Mouse (Mus musculus) midbrain, embryonic 12.5 days (tissue): ENCODE measurements around the gene D430041D05Rik. TPM values are rescaled to one million over a fixed set of nuclear protein-coding genes. Genes with fewer than 3 reads are reported as not detected.

ENCODE experiments used
- ATAC-seq: fragments of 200-750 bp; cut with Nextera tagmentation; 2 replicates; pipeline ENCODE4 v1.8.0; 2017; ENCODE audit warnings: low read depth, moderate TSS enrichment, moderate library complexity; ENCODE audit not compliant: low FRiP score
- H3K27ac ChIP-seq: fragments of 300-500 bp; sonication (generic); replicated peaks from 2 replicates; pipeline ENCODE4 v1.5.1; 2016; ENCODE audit warnings: mild to moderate bottlenecking
- H3K27me3 ChIP-seq: fragments of 300-500 bp; sonication (generic); 2 replicates; pipeline ENCODE4 v1.6.1; 2016; ENCODE audit warnings: mild to moderate bottlenecking
- H3K36me3 ChIP-seq: fragments of 300-500 bp; sonication (generic); 2 replicates; pipeline ENCODE4 v1.6.1; 2016
- H3K4me1 ChIP-seq: fragments of 300-500 bp; sonication (generic); 2 replicates; pipeline ENCODE4 v1.6.1; 2016
- H3K4me2 ChIP-seq: fragments of 300-500 bp; sonication (generic); replicated peaks from 2 replicates; pipeline ENCODE4 v1.6.1; 2016; ENCODE audit warnings: mild to moderate bottlenecking, moderate library complexity
- H3K4me3 ChIP-seq: fragments of 300-500 bp; sonication (generic); 2 replicates; pipeline ENCODE4 v1.5.1; 2016; ENCODE audit warnings: mild to moderate bottlenecking
- H3K9ac ChIP-seq: fragments of 300-500 bp; sonication (generic); replicated peaks from 2 replicates; pipeline ENCODE4 v1.6.1; 2016; ENCODE audit warnings: mild to moderate bottlenecking, moderate library complexity
- H3K9me3 ChIP-seq: fragments of 300-500 bp; sonication (generic); 2 replicates; pipeline ENCODE4 v1.6.1; 2016; ENCODE audit warnings: mild to moderate bottlenecking
- WGBS: fragments of 180-500 bp; shearing (Covaris S2); methylation state at CpG from one replicate; pipeline ENCODE4 v1.1.7; 2016; 5-methylcytosine and 5-hydroxymethylcytosine counted together
- polyA plus RNA-seq: library from polyadenylated mRNA; unstranded; fragments of >200 nt; fragmentation: Nextera tagmentation; extraction: Ambion mirVana; gene quantifications from 2 replicates; pipeline ENCODE4 v1.2.1, GENCODE M21; 2016

D430041D05Rik gene
- polyA plus RNA-seq, 1 experiment from 2014 or later, result 3.2 TPM

DNA sequence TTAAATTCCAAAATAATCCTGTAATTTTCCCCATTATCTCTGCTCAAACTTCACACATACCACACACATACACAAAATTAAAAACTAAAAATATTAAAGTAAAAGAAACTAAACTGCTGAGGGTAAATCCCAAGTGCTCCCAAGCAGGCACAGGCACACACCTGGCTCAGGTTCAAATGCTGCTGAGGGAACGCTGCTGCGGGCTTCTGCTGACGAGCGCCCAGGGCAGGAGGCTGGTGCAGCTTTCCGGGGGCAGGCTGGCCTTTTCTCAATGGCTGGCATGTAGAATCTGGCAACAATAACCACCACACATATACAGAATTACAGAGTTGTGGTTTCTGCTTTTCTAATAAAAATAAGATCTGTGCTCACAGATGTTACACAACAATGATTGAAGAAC, 19.8 kb upstream of the D430041D05Rik start:
- no peak overlapping the region for H3K4me2 ChIP-seq
- no peak overlapping the region for H3K9ac ChIP-seq
- no peak overlapping the region for H3K27ac ChIP-seq
- H3K9me3 ChIP-seq, result no peaks in the 10 kb centered on the region
- 93% methylated on average over 5 of the region's 5 CpGs for WGBS
- ATAC-seq, result no peak
- H3K27me3 ChIP-seq, result no peaks in the 10 kb centered on the region
- no peaks in the 10 kb centered on the region for H3K4me1 ChIP-seq
- no peak overlapping the region for H3K4me3 ChIP-seq
- peaks cover 51% of the 10 kb centered on the region for H3K36me3 ChIP-seq

GRCm38 (mm10) chr2:104426112-104426511, 15.3 kb upstream of the D430041D05Rik start:
- H3K27ac ChIP-seq, result no peak overlapping the region
- no peak overlapping the region for H3K9ac ChIP-seq
- no peak overlapping the region for H3K4me2 ChIP-seq
- no peak for ATAC-seq
- H3K27me3 ChIP-seq, result no peaks in the 10 kb centered on the region
- H3K36me3 ChIP-seq, result peaks cover 20% of the 10 kb centered on the region
- no peaks in the 10 kb centered on the region for H3K4me1 ChIP-seq
- H3K9me3 ChIP-seq, result no peaks in the 10 kb centered on the region
- H3K4me3 ChIP-seq, result no peak overlapping the region
- WGBS, result 88% methylated on average over 3 of the region's 3 CpGs

- Histone ChIP-seq H3K4me2 (no peak overlapping the region), H3K27ac (no peak overlapping the region), H3K36me3 (no peaks in the 10 kb centered on the region), H3K9ac (no peak overlapping the region), H3K4me3 (no peak overlapping the region), H3K27me3 (no peaks in the 10 kb centered on the region), H3K4me1 (no peaks in the 10 kb centered on the region), H3K9me3 (no peaks in the 10 kb centered on the region)
- WGBS, result 4% methylated on average over 1 of the region's 1 CpGs
- peak; percentile 47; the same call in 1 of the 2 replicates for ATAC-seq
Measured at GRCm38 (mm10) chr2:104422230-104422629, 11.4 kb upstream of the D430041D05Rik start.

- no peak overlapping the region for H3K4me3 ChIP-seq
- ATAC-seq, result no peak
- no peaks in the 10 kb centered on the region for H3K9me3 ChIP-seq
- H3K9ac ChIP-seq, result no peak overlapping the region
- WGBS, result 84% methylated on average over 4 of the region's 4 CpGs
- no peaks in the 10 kb centered on the region for H3K4me1 ChIP-seq
- H3K4me2 ChIP-seq, result no peak overlapping the region
- H3K27ac ChIP-seq, result no peak overlapping the region
- H3K36me3 ChIP-seq, result no peaks in the 10 kb centered on the region
- H3K27me3 ChIP-seq, result no peaks in the 10 kb centered on the region
Measured at GRCm38 (mm10) chr2:104420805-104421204, 10.0 kb upstream of the D430041D05Rik start.

DNA sequence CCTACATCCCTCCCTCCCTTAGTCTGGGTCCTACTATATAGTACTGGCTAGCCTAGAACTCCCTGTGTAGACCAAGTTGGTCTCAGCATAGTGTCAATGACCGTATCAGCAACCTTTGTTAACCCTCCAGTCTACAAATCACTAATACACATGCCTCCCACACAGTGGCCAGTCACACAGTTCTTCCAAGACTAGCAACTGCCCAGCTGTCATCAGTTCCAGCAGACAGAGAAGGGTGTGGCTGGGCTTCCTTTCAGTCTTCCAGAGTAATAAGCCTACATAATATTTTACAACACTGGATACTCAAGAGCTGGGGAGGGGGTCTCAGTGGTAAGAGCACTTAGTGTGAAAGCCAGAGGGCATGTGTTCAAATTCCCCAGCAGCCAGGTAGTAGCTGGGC, 9.2 kb upstream of the D430041D05Rik start:
- H3K27ac ChIP-seq, result no peak overlapping the region
- H3K36me3 ChIP-seq, result no peaks in the 10 kb centered on the region
- no peaks in the 10 kb centered on the region for H3K27me3 ChIP-seq
- no peak for ATAC-seq
- H3K4me3 ChIP-seq, result no peak overlapping the region
- H3K9ac ChIP-seq, result no peak overlapping the region
- H3K4me2 ChIP-seq, result no peak overlapping the region
- WGBS, result 84% methylated on average over 1 of the region's 1 CpGs
- H3K4me1 ChIP-seq, result no peaks in the 10 kb centered on the region
- H3K9me3 ChIP-seq, result no peaks in the 10 kb centered on the region

DNA sequence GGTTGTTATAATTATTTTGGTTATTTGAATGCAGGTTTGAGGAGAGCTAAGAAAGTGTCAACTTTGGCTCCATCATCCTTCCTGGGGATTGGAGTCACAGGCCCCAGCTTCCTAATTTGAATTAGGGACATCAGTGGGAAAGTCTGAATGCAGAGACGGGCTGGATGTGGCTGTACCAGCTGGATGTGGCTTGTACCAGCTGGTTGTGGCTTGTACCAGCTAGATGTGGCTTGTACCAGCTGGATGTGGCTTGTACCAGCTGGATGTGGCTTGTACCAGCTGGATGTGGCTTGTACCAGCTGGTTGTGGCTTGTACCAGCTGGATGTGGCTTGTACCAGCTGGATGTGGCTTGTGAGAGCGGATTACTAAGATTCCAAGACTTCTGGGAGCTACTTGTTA, 8.6 kb upstream of the D430041D05Rik start:
- no peaks in the 10 kb centered on the region for H3K4me1 ChIP-seq
- no peak overlapping the region for H3K9ac ChIP-seq
- H3K4me3 ChIP-seq, result no peak overlapping the region
- no peak overlapping the region for H3K4me2 ChIP-seq
- H3K9me3 ChIP-seq, result no peaks in the 10 kb centered on the region
- no peaks in the 10 kb centered on the region for H3K27me3 ChIP-seq
- no peak overlapping the region for H3K27ac ChIP-seq
- H3K36me3 ChIP-seq, result no peaks in the 10 kb centered on the region
- no peak for ATAC-seq
- WGBS, result 90% methylated on average over 2 of the region's 2 CpGs

DNA sequence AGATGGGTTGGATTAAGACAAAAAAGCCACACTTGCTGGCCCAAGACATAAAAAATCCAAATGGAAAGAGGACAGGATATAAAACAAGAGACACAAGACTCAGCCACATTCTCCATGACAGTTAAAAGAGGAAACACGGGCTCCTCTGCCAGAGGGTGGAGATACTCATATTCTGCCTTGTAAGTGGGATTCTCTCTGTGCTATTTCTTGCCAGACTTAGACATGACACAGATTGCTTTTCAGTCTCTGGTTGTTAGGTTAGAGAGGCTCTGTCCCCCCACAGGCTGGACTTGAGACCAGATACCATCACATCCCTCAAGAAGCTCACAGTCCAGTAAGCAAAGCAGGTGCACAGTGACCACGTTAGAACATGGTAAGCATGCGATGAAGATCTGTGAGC, 2.2 kb upstream of the D430041D05Rik start:
- no peaks in the 10 kb centered on the region for H3K9me3 ChIP-seq
- no peak for ATAC-seq
- H3K9ac ChIP-seq, result no peak overlapping the region
- no peaks in the 10 kb centered on the region for H3K36me3 ChIP-seq
- peaks cover 40% of the 10 kb centered on the region for H3K27me3 ChIP-seq
- peaks cover 17% of the 10 kb centered on the region for H3K4me1 ChIP-seq
- WGBS, result 86% methylated on average over 3 of the region's 3 CpGs
- no peak overlapping the region for H3K4me2 ChIP-seq
- H3K27ac ChIP-seq, result no peak overlapping the region
- H3K4me3 ChIP-seq, result no peak overlapping the region

DNA sequence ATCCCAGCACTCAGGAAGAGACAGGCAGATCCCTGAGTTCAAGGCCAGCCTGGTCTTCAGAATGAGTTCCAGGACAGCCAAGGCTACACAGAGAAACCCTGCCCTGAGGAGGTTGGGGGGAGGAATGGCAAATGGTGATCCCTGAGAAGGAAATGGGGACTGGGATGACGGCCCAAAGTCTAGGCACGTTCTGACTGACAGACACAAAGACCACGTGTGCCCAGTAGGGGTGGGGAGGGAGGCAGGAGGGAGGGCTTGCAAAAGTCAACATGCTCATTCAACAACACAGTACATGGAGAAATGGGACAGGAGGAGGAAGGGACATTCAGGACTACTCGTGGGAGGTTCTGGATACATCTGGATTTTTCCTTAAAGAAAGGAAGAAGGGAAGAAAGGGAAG, 1.7 kb upstream of the D430041D05Rik start:
- H3K27ac ChIP-seq, result no peak overlapping the region
- H3K36me3 ChIP-seq, result no peaks in the 10 kb centered on the region
- H3K4me2 ChIP-seq, result no peak overlapping the region
- peaks cover 45% of the 10 kb centered on the region for H3K27me3 ChIP-seq
- H3K9me3 ChIP-seq, result no peaks in the 10 kb centered on the region
- H3K9ac ChIP-seq, result no peak overlapping the region
- no peak overlapping the region for H3K4me3 ChIP-seq
- H3K4me1 ChIP-seq, result peaks cover 20% of the 10 kb centered on the region
- 39% methylated on average over 4 of the region's 4 CpGs for WGBS
- no peak for ATAC-seq

GRCm38 (mm10) chr2:104411806-104412205, 993 bp upstream of the D430041D05Rik start:
- Histone ChIP-seq H3K4me3 (no peak overlapping the region), H3K27ac (no peak overlapping the region), H3K36me3 (no peaks in the 10 kb centered on the region), H3K4me2 (no peak overlapping the region), H3K9me3 (no peaks in the 10 kb centered on the region), H3K27me3 (peaks cover 52% of the 10 kb centered on the region), H3K4me1 (peaks cover 23% of the 10 kb centered on the region), H3K9ac (no peak overlapping the region)
- WGBS, result 86% methylated on average over 7 of the region's 7 CpGs
- no peak for ATAC-seq

DNA sequence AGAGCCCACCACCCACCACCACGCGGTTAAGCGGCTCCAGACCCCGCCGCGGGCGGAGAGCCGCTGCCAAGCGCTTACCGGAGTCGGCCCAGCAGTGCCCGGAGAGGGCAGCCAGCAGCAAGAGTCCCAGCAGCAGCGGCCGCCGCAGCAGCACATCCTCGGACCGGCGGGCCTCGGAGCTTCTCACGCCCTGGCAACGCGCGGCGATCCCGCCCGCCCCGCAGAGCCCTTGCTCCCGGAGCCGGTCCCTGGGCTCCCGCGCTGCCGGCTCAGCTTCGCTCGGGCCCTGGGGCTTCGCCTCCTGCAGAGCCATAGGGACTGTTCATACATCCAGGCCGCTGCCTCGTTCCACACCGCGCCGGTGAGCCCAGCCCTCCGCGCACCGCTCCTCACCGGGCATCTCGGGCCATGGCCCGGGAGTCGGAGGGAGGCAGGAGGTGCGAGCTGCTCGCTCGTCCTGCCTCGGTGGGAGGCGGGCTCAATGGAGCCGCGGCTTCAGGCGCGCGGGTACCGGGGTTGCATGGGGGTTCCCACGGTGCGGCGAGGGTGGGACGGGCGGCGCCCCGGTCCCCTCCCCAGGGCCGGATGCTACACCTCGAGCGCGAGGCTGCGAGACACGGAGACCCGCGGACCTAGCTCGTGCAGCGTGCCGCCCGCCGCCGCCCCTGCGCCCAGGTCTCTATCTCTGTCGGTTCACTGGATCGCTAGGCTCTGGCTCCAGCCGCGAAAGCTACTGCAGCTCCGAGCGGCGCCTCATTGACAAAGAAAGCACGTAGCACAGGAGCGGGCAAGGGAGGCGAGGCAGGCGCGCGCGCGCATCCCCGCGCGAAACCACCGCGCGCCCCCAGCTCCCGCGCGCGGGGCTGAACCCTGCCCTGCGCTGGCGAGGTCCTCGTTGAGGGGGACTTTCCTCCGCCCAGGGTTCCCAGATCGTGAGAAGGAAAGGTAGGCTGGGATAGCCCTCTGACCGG, 677 bp downstream of the D430041D05Rik start:
- no peaks in the 10 kb centered on the region for H3K9me3 ChIP-seq
- H3K27ac ChIP-seq, result peak overlapping the region; percentile 82
- no peaks in the 10 kb centered on the region for H3K36me3 ChIP-seq
- peak overlapping the region; percentile 65 for H3K4me3 ChIP-seq
- H3K27me3 ChIP-seq, result peaks cover 54% of the 10 kb centered on the region
- peak overlapping the region; percentile 91 for H3K4me2 ChIP-seq
- ATAC-seq, result peak; percentile 93
- WGBS, result under 1% methylated on average over 96 of the region's 111 CpGs
- H3K4me1 ChIP-seq, result peaks cover 23% of the 10 kb centered on the region
- H3K9ac ChIP-seq, result peak overlapping the region; percentile 79

DNA sequence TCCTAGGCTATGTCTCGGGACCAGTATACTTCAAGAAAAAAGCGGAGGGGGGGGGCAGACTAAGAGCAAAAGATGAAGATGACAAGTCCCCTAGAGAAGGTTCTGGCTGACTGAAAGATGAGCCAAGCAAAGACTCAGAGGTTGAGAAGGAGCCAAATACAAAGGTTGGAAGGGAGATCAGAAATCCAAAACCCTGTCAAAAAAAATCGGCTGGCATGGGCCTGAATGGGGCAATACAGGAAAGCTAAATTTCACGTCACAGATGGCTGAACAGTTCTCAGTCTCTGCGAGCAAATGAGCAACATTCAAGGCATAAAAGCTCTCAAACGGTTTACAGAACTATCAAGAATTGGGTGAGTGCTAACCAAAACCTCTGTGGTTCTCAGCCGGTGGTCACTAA, 2.5 kb downstream of the D430041D05Rik start:
- peak overlapping the region; percentile 91; the same call in 1 of the 2 replicates for H3K4me2 ChIP-seq
- WGBS, result 74% methylated on average over 7 of the region's 7 CpGs

DNA sequence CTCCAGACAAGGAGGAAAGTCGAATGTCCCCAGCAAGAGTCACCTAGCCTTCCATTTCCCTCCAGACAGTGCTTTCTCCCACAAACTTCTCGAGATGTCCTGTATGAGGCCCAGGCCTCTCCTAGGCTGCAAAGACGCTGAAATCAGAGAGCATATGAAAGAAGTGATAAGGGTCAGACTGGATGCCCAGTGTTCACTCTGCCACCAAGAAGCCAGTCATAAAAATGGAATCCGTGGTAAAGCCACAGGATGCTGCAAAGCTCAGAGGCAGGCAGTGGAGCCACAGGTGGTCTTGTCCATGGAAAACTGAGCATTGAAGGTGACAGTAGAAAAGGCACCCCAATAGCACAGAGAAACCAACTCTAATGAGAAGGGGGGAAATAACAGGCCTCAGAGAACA, 2.9 kb downstream of the D430041D05Rik start:
- Histone ChIP-seq H3K4me1 (peaks cover 23% of the 10 kb centered on the region), H3K27ac (no peak overlapping the region), H3K9me3 (no peaks in the 10 kb centered on the region), H3K9ac (no peak overlapping the region), H3K27me3 (peaks cover 50% of the 10 kb centered on the region), H3K4me2 (no peak overlapping the region), H3K4me3 (no peak overlapping the region), H3K36me3 (no peaks in the 10 kb centered on the region)
- 78% methylated on average over 4 of the region's 4 CpGs for WGBS
- ATAC-seq, result no peak

More for the DNA sequence above, 2.5 kb downstream of the D430041D05Rik start:
- no peaks in the 10 kb centered on the region for H3K36me3 ChIP-seq
- H3K9ac ChIP-seq, result no peak overlapping the region
- H3K27ac ChIP-seq, result no peak overlapping the region
- H3K9me3 ChIP-seq, result no peaks in the 10 kb centered on the region
- H3K4me3 ChIP-seq, result no peak overlapping the region
- ATAC-seq, result no peak
- peaks cover 54% of the 10 kb centered on the region for H3K27me3 ChIP-seq
- peaks cover 23% of the 10 kb centered on the region for H3K4me1 ChIP-seq
